Mouse (Mus musculus) gastrocnemius, postnatal 10 days (tissue): ENCODE data around the gene Gm4763. TPM values are rescaled to one million over a fixed set of nuclear protein-coding genes. Genes with fewer than 3 reads are reported as not detected.

Experiments
- total RNA-seq, 2 experiments: library from RNA; stranded (reverse); gene quantifications; 2 replicates each; pipeline ENCODE4 v1.2.3; 2021

The Gm4763 gene
- total RNA-seq, 2 experiments from 2014 or later = not detected

Other genes with a start within 250 kb of the Gm4763 start
- 10 to 100 TPM; 14.7 to 17.4 TPM for gene Cadm4, start 244.9 kb downstream of the Gm4763 start, total RNA-seq
- 10 to 100 TPM; 11.4 to 11.6 TPM for gene Zfp428, start 219.9 kb downstream of the Gm4763 start, total RNA-seq
- gene AC161166.1, start 214.5 kb downstream of the Gm4763 start, total RNA-seq = not detected
- 10 to 100 TPM; 12.8 to 15.3 TPM for gene Irgq, start 196.2 kb downstream of the Gm4763 start, total RNA-seq
- not detected for gene Pinlyp, start 180.8 kb downstream of the Gm4763 start, total RNA-seq
- 10 to 100 TPM; 22.5 to 26.3 TPM for gene Xrcc1, start 180.6 kb downstream of the Gm4763 start, total RNA-seq
- 10 to 100 TPM in 1 of 2 experiments, 1 to 10 TPM in 1; 9.4 to 10.0 TPM for gene Ethe1, start 139.4 kb downstream of the Gm4763 start, total RNA-seq
- under 1 TPM; 0.59 to 0.95 TPM for gene Zfp575, start 139.3 kb downstream of the Gm4763 start, total RNA-seq
- gene Phldb3, start 116.1 kb downstream of the Gm4763 start, total RNA-seq = under 1 TPM; 0.77 to 0.80 TPM
- not detected for gene Lypd3, start 90.4 kb downstream of the Gm4763 start, total RNA-seq
- not detected for gene Tex101, start 50.2 kb downstream of the Gm4763 start, total RNA-seq
- not detected for gene BC049730, start 17.7 kb downstream of the Gm4763 start, total RNA-seq
- gene Cd177, start 33.4 kb upstream of the Gm4763 start, total RNA-seq = under 1 TPM in 1 of 2 experiments, not detected in 1; 0.77 TPM
- gene Ceacam10, start 50.3 kb upstream of the Gm4763 start, total RNA-seq = not detected
- gene Gm9844, start 135.3 kb upstream of the Gm4763 start, total RNA-seq = 1 to 10 TPM in 1 of 2 experiments, not detected in 1; 1.7 TPM
- gene Lypd4, start 143.0 kb upstream of the Gm4763 start, total RNA-seq = not detected
- gene Dmrtc2, start 143.1 kb upstream of the Gm4763 start, total RNA-seq = not detected
- 100 to 1,000 TPM; 680 to 704 TPM for gene Rps19, start 157.5 kb upstream of the Gm4763 start, total RNA-seq
- 1 to 10 TPM in 1 of 2 experiments, under 1 TPM in 1; 0.21 to 1.6 TPM for gene Cd79a, start 170.5 kb upstream of the Gm4763 start, total RNA-seq
- gene Arhgef1, start 176.0 kb upstream of the Gm4763 start, total RNA-seq = 10 to 100 TPM; 40.7 to 64.0 TPM
- gene Gm4881, start 217.6 kb upstream of the Gm4763 start, total RNA-seq = not detected
- gene Rabac1, start 245.8 kb upstream of the Gm4763 start, total RNA-seq = 100 to 1,000 TPM; 163 to 166 TPM